Mouse (Mus musculus) lung, embryonic 16.5 days (tissue): ENCODE data around the gene Mrps16. TPM values are rescaled to one million over a fixed set of nuclear protein-coding genes. Genes with fewer than 3 reads are reported as not detected.

Source experiments
- ATAC-seq: fragments of 200-750 bp; cut with Nextera tagmentation; 2 replicates; pipeline ENCODE4 v1.8.0; 2017; ENCODE audit warnings: low read depth, mild to moderate bottlenecking, moderate library complexity
- H3K27ac ChIP-seq: fragments of 300-500 bp; sonication (generic); 2 replicates; pipeline ENCODE4 v1.5.1; 2014; ENCODE audit warnings: mild to moderate bottlenecking, control low read depth, low read length
- H3K27me3 ChIP-seq: fragments of 300-500 bp; sonication (generic); 2 replicates; pipeline ENCODE4 v1.6.1; 2014; ENCODE audit warnings: low read depth, low read length, mixed read lengths; ENCODE audit not compliant: control insufficient read depth, insufficient read depth
- H3K36me3 ChIP-seq: fragments of 300-500 bp; sonication (generic); 2 replicates; pipeline ENCODE4 v1.6.1; 2014; ENCODE audit warnings: low read length; ENCODE audit not compliant: control insufficient read depth, insufficient read depth
- H3K4me1 ChIP-seq: fragments of 300-500 bp; sonication (generic); replicated peaks from 2 replicates; pipeline ENCODE4 v1.6.1; 2014; ENCODE audit warnings: low read length, mixed read lengths; ENCODE audit not compliant: control insufficient read depth, insufficient read depth
- H3K4me2 ChIP-seq: fragments of 300-500 bp; sonication (generic); 2 replicates; pipeline ENCODE4 v1.6.1; 2014; ENCODE audit warnings: low read depth, low read length, control low read depth
- H3K4me3 ChIP-seq: fragments of 300-500 bp; sonication (generic); 2 replicates; pipeline ENCODE4 v1.5.1; 2014; ENCODE audit warnings: mild to moderate bottlenecking, low read length, control low read depth
- H3K9ac ChIP-seq: fragments of 300-500 bp; sonication (generic); 2 replicates; pipeline ENCODE4 v1.6.1; 2014; ENCODE audit warnings: low read length, control low read depth
- H3K9me3 ChIP-seq: fragments of 300-500 bp; sonication (generic); 2 replicates; pipeline ENCODE4 v1.6.1; 2016; ENCODE audit warnings: low read length; ENCODE audit not compliant: control insufficient read depth
- WGBS: fragments of 180-500 bp; shearing (Covaris S2); extraction: QIAGEN DNeasy Blood & Tissue Kit; methylation state at CpG from one replicate; pipeline ENCODE4 v1.1.7; 2014; 5-methylcytosine and 5-hydroxymethylcytosine counted together
- polyA plus RNA-seq: library from polyadenylated mRNA; unstranded; fragments of >200 nt; fragmentation: Nextera tagmentation; extraction: Ambion mirVana; gene quantifications from 2 replicates; pipeline ENCODE4 v1.2.1, GENCODE M21; 2015

Gene Mrps16
- polyA plus RNA-seq, 1 experiment from 2014 or later = 89.0 TPM

- Histone ChIP-seq H3K9me3 (no peaks in the 10 kb centered on the region), H3K4me2 (no peak overlapping the region), H3K27me3 (no peaks in the 10 kb centered on the region), H3K4me1 (no peaks in the 10 kb centered on the region), H3K4me3 (no peak overlapping the region), H3K27ac (no peak overlapping the region), H3K9ac (no peak overlapping the region), H3K36me3 (peaks cover 13% of the 10 kb centered on the region; the same call in 1 of the 2 replicates)
- 72% methylated on average over 7 of the region's 7 CpGs for WGBS
- no peak for ATAC-seq
Measured at GRCm38 (mm10) chr14:20340866-20341265, 52.6 kb downstream of the Mrps16 start.

GRCm38 (mm10) chr14:20340149-20340548 is 53.3 kb downstream of the Mrps16 start:
- H3K9me3 ChIP-seq = no peaks in the 10 kb centered on the region
- no peaks in the 10 kb centered on the region for H3K4me1 ChIP-seq
- ATAC-seq = no peak
- H3K4me3 ChIP-seq = no peak overlapping the region
- H3K4me2 ChIP-seq = no peak overlapping the region
- H3K27me3 ChIP-seq = no peaks in the 10 kb centered on the region
- peaks cover 16% of the 10 kb centered on the region; the same call in 1 of the 2 replicates for H3K36me3 ChIP-seq
- no peak overlapping the region for H3K27ac ChIP-seq
- WGBS = 81% methylated on average over 8 of the region's 8 CpGs
- H3K9ac ChIP-seq = no peak overlapping the region

GRCm38 (mm10) chr14:20339415-20339814 is 54.0 kb downstream of the Mrps16 start:
- H3K4me1 ChIP-seq = no peaks in the 10 kb centered on the region
- H3K4me2 ChIP-seq = no peak overlapping the region
- 95% methylated on average over 5 of the region's 5 CpGs for WGBS
- H3K9me3 ChIP-seq = no peaks in the 10 kb centered on the region
- H3K27ac ChIP-seq = no peak overlapping the region
- H3K27me3 ChIP-seq = no peaks in the 10 kb centered on the region
- H3K9ac ChIP-seq = no peak overlapping the region
- no peak for ATAC-seq
- H3K4me3 ChIP-seq = no peak overlapping the region
- H3K36me3 ChIP-seq = peaks cover 16% of the 10 kb centered on the region; the same call in 1 of the 2 replicates

Other genes starting within 250 kb of the Mrps16 start
- 13.7 and 14.2 TPM in 2 replicates for gene Kcnk5, start 211.8 kb downstream of the Mrps16 start, polyA plus RNA-seq
- gene Kcnk16, start 124.4 kb downstream of the Mrps16 start, polyA plus RNA-seq = 0.72 and 0.77 TPM in 2 replicates
- 18.0 and 22.8 TPM in 2 replicates for gene Nudt13, start 98.9 kb downstream of the Mrps16 start, polyA plus RNA-seq
- gene Ecd, start 45.5 kb downstream of the Mrps16 start, polyA plus RNA-seq = 46.8 and 47.9 TPM in 2 replicates
- 32.4 and 34.0 TPM in 2 replicates for gene Fam149b, start 45.5 kb downstream of the Mrps16 start, polyA plus RNA-seq
- gene Dnajc9, start 4.7 kb downstream of the Mrps16 start, polyA plus RNA-seq = 161 and 164 TPM in 2 replicates
- gene Cfap70, start 58.6 kb upstream of the Mrps16 start, polyA plus RNA-seq = 2.2 and 5.6 TPM in 2 replicates
- 45.4 TPM in 2 replicates for gene Anxa7, start 86.5 kb upstream of the Mrps16 start, polyA plus RNA-seq
- 0.45 and 1.0 TPM in 2 replicates for gene Mss51, start 103.3 kb upstream of the Mrps16 start, polyA plus RNA-seq
- gene Ppp3cb, start 152.9 kb upstream of the Mrps16 start, polyA plus RNA-seq = 34.2 and 39.0 TPM in 2 replicates
- gene Usp54, start 247.4 kb upstream of the Mrps16 start, polyA plus RNA-seq = 6.2 and 8.1 TPM in 2 replicates